Mouse (Mus musculus) CD4-positive helper T cell, adult 2 months (primary cell): Measurements from ENCODE around the gene Rab27a.
"Not testable (repeated sequence)": the region's sequence is repeated elsewhere in the genome, so short reads cannot be mapped to it uniquely, and the experiment has no call there.

Experiments used
- DNase-seq: peaks from one replicate; pipeline ENCODE4 v3.0.0-alpha.2; 2012; ENCODE audit warnings: low read depth, missing footprints, low spot score

The Rab27a gene

DNA sequence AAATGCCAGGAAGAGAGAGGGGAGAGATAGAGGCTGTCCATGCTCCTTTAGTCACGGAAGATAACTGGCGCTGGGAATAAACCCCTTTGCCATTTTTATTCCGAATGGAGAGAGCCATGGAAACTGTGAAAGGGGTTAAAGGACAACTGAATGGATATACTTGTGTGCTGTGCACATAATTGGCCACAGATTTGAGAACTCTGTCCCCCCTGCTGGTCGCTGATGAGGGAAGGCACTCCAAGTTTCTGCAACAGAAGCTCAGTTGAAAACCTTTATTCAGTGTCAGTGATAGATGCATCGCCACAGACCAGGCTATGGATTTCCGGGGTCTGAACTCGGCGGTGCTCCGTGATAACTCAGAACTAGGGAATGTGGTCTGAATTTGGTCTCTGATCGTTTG is 45.5 kb downstream of the Rab27a start:
- no peak for DNase-seq

DNA sequence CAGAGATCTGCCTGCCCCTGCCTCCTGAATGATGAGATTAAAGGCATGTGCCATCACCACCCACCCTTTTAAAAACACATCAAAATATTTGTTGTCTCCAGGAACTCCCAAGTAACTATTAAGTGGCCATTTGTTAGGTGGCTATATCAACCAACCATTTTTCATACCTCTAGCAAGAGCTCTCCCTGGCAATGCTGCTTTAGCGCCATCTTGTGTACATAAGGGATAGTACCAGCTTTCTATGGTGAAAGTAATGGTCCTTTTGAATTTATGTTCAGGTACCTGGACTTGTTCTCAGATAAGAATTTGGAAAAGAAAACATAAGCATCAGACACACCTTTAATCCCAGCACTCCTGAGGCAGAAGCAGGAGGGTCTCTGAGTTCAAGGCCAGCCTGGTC is 47.1 kb downstream of the Rab27a start:
- peak; percentile 75 for DNase-seq

DNA sequence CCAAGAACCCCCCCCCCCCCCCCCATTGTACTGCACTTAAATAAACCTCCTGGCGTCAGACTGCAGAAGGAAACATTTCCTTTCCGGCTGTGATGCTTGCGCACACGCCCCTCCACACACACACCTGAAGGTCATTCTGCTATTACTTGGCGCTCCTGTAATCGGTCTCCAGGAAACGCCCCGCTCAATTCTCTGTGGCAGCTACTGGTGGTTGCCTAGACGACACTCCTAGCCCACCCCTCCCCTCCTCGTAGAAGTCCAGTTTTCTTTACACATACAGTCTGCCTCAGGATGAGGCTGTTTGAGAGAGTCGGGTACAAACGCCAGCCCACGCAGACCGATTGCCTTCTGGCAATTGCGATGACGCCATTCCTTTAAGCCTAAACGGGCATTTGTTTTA is 49.9 kb downstream of the Rab27a start:
- no peak for DNase-seq

DNA sequence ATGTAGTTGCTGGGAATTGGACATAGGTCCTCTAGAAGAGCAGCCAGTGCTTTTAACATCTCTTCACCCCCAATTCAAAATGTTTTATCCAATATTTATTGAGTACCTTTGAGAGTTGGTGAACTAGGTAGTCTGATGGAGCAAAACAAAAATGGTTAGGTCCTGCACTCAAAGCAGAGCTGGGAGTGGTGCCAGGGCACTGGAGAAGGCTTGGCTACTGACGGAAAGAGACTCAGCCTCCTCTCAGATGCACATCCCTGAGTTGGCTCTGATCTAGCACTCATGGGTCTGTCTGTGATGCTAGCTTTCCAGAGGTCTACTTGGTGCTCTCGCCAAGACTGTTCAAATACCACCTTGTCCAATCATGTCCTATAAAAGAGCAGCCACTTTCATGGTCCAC is 53.2 kb downstream of the Rab27a start:
- DNase-seq: no peak

DNA sequence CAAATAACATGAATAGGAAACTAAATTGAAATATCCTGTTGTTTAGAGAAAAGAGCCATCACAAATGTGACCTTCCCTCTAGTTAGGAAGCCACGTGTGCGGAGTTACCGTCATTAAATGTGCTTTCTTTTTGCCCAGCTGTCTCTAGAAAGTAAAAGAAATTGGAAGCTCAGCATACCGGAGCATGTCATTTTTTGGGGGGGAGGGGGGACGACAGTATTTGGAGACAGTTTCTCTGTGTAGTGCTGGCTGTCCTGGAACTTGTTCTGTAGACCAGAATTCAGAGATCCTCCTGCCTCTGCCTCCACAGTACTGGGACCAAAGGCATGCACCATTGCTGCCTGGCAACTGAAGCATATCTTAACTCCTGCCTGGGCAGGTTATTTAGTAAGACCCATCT is 56.9 kb downstream of the Rab27a start, which contains the start of gene Khdc3:
TSS of gene Khdc3 (plus strand) at position 301 of the 400 bp plus-strand sequence.
- DNase-seq: no peak

DNA sequence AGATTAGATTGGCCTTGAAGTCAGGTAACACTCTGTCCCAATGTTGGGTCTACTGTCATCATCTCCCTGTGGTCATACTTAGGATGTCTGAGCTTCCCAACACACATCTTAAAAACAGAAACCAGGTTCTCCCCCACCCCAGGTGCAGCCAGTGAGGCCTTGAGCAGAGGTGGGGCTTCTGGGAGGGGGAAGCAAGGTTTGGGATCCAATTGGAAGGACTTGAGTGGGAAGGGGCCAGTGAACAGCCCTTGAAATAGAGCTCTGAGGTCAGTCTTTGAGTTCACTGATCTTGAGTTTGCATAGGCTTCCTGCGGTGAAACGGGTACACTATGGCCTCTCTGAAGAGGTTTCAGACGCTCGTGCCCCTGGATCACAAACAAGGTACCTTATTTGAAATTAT is 57.5 kb downstream of the Rab27a start, which contains the start of gene Gm20509:
TSS of gene Gm20509 (plus strand) at position 290 of the 400 bp plus-strand sequence.
- DNase-seq: no peak

DNA sequence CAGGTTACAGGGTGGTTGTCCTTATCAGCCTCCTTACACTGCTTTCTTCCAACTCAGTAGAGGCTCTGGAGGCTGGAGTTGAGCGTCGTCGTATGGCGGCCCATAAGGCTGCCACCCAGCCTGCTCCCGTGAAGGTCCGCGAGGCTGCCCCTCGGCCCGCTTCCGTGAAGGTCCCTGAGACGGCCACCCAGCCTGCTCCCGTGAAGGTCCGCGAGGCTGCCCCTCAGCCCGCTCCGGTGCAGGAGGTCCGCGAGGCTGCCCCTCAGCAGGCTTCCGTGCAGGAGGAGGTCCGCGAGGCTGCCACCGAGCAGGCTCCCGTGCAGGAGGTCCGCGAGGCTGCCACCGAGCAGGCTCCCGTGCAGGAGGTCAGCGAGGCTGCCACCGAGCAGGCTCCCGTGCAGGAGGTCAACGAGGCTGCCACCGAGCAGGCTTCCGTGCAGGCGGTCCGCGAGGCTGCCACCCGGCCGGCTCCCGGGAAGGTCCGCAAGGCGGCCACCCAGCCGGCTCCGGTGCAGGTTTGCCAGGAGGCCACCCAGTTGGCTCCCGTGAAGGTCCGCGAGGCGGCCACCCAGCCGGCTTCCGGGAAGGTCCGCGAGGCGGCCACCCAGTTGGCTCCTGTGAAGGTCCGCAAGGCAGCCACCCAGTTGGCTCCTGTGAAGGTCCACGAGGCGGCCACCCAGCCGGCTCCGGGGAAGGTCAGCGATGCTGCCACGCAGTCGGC is 58.7 kb downstream of the Rab27a start:
- no peak for DNase-seq

DNA sequence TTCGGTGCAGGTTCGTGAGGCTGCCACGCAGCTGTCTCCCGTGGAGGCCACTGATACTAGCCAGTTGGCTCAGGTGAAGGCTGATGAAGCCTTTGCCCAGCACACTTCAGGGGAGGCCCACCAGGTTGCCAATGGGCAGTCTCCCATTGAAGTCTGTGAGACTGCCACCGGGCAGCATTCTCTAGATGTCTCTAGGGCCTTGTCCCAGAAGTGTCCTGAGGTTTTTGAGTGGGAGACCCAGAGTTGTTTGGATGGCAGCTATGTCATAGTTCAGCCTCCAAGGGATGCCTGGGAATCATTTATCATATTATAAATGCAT is 59.2 kb downstream of the Rab27a start:
- no peak for DNase-seq

DNA sequence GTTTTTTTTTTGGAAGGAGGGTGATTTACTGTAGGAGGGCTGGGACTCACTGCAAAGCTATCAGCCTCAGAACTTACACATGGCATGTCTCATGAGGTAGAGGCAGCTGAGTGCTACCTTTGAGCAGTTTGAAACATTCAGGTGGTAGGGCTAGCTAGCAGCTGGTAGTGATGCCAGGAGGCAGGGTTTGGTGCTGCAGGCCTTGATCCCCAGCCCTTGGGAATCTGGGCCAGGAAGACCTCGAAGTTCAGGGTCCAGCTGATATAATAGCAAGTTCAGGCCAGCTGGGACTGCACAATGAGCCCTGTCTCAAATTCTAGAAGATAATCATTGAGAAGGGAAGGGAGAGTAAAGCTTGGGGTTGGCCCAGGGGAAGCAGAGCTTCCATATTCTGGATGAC is 60.5 kb downstream of the Rab27a start:
- no peak for DNase-seq

DNA sequence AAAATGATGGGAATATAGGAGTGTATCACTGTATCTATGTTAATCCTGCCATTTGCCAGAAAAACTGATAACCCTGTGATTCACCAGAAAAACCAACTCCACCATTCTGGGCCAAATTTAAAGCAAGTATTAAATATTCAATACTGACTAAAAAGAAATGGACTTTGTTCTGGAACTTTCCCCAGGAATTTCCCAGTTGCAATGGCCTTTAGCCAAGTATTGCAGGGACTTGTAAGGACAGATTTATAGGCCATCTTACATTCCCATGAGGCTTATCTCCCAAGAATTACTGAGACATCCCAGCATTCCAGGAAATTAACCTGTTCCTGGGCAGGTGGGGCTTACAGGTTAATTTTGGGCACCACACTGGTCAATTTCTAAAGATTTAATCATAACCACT is 61.1 kb downstream of the Rab27a start:
- DNase-seq: no peak

DNA sequence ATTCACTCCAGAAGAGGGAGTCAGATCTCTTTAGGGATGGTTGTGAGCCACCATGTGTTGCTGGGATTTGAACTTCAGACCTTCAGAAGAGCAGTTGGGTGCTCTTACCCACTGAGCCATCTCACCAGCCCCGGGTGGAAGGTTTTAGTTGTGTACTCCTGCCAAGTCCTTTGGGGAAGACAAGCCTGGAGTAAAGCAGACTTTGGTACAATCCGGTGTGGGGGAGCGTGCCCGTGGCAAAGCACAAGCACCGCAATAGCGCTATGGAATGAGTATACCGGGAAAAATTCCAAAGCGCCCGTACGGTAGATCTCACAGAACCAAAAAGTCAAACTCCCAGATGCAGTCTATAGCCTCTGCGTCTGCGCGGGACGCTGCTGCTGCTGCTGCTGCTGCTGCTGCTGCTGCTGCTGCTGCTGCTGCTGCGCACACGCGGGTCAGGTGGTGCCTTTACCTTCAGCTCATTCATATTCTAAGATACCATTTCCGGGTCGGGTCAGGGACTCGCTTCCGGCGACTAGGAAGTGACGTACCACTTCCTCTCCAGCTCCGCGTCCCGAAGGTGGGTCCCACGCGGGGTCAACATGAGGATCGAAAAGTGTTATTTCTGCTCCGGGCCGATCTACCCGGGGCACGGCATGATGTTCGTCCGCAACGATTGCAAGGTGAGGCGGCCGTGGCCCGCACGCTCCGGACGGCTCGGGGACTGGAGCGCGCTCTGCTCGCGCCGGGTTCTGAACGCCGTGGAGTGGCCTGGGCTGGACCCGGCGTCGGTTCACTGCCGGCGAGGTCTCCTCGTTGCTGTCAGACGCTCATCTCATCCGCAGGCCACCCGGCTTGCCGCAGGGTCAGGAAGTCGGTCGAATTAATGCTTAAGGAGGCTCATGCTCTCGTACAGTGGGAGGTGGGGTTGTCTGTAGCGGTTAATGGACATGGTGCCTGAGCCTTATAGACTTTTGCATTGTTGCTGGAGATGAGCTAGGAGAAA is 68.6 kb downstream of the Rab27a start, which contains the start of gene Rsl24d1:
TSS of gene Rsl24d1 (plus strand) at position 508 of the 988 bp plus-strand sequence.
- DNase-seq: peak; percentile 93

DNA sequence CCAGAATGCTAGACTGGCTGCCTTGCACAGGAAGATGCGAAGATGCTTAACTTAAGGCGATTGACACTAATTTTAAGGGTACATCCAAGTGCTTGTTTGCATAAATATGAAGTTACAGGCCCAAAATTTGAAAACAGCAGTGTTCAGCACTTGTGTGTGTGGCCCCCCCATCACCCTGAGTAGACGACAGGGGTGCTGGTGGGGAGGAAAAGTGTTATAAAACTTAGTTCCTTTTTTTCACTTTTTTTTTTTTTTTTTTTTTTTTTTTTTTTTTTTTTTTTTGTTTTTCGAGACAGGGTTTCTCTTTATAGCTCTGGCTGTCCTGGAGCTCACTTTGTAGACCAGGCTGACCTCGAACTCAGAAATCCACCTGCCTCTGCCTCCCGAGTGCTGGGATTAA is 72.0 kb downstream of the Rab27a start:
- DNase-seq: not testable (repeated sequence)

DNA sequence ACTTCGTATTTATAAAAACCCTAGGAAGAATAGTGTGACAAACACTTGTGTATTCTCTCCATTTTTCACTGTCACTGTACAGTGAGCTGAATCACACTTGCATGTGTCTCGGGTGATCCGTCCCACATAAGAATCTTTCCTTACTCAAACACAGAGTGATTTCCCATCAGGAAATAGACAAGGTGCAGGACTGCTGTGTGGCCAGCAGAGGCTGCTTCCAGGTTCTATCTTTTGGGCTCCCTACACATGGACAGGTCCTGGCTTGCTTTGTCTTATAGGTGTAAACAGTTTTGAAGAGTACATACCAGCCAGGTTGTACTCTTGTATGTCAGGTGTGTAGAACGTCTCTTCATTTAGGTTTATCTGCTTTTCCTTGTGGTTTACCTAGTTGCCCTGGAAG is 73.4 kb downstream of the Rab27a start:
- no peak for DNase-seq

DNA sequence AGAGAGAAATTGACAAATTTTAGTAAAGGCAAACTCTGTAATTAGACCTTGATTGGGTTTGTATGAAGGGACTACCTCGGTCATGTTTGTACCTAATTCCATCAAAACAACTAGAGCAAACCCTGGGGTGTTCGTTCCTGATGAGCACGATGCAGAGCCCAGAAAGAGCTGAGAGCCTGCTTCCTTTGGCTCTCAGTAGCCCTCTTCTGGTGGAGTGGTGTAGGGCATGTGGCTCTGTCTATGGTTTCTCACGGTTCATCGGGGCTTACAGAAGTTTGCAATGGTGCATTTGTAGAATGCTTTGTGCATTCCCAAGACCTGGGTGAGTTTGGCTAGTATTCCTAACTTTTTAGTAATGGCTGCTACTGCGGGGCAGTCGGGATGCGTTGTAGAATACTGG is 77.1 kb downstream of the Rab27a start:
- DNase-seq: peak; percentile 44

DNA sequence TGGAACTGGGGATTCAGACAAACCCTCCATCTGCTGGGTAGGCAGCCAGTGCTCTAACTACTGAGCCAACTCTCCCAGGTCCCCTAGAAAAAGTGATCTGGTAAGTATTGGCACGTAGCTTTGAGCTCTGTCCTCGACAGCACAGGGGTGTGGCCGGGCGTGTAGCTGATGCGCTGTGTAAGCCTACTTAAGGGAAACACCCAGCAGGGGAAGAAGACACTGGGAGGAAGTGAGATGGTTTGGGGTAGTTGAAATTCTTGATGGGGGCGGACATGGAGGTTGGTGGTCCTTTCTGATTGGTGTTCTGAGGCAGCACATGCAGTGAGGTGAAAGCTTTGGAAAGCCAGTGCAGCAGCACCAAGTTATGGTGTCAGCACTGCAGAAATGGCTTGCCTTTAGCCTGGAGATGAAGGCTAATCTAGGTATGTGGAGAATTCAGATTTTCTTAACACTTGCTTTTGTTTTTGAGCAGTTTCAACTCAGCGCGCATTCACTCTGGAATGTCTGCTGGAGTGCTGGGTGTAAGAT is 80.5 kb downstream of the Rab27a start:
- DNase-seq: no peak

DNA sequence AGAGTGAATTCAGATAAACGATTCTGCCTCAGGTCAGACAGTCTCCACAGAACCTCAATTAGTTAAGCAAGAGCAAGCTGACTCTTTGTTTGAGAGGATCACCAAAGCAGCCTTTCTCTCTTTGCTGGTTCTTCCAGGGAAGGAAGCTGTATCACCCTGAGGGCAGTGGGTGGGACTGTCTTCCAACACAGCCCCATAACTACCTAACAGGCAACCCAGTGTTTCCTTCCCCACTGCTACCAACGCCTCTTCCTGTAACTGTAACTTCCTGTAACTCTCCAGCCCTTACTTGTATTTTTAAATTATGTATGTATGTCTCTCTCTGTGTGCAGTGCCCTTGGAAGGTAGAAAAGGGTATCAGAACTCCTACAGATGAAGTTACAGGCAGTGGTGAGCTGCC is 82.8 kb downstream of the Rab27a start:
- no peak for DNase-seq

DNA sequence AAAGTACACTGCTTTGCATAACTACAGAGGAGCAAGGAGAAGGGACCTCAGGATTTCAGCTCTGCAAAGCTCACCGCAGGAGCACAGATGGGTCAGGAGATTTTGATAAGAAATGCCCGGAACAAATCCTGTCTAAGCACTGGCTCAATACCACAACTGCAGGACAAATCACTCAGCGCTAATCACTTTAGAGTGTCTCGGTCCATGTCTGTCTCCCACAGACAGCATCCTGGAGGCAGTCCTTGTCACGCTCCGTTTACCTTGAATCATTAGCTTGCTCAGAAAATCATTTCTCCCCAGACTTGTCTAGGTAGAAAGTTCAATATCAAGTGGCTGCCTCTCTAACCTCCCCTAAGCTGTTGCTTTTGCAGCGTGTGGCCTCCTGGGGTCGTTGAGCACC is 85.2 kb downstream of the Rab27a start:
- DNase-seq: no peak

DNA sequence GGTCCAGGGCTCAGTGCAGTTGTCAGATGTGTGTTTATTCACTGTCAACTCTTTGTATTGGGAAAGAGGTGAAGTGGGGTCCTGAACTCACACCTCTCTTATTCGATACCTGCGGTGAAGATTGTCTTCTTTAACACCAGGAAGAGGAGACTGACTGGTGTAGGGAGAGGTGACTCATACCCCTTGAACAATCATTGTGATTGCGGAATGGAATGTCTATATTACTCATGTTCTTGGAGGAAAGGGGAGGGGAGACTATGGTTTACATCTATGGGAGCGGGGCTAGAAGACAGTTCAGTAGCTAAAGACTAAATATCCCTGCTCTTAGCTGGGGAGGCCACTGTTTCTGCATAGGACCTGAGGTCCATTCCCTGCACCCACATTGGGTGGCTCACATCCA is 85.9 kb downstream of the Rab27a start:
- no peak for DNase-seq

DNA sequence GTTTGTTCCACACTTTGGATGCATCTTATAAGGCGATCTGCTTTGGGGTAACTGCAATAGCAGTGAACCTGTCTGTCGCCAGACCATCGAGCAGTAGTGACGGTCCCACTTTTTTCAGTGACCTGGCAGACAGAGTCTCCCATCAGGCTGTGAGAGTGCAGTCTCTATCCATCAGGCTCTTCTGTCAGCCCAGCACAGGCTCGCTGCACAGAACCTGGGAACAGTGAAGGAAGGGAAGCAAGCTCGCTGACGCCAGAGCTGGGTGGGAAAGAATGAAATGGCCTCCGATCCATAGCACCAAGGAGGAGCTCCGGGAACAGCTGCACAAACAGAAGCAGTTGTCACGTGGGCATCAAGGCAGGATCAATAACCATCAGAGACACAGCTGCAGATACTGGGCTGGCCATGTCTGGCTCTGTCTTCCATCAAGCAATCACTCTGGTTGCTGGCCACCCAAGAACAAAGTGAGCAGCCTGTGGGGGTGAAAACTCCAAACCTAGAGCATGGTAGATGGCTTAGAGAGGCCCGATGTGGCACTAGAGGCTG is 92.8 kb downstream of the Rab27a start:
- DNase-seq: no peak
